Mouse (Mus musculus) lung, embryonic 16.5 days (tissue): ENCODE results near the gene Gast. TPM values are rescaled to one million over a fixed set of nuclear protein-coding genes. Genes with fewer than 3 reads are reported as not detected.
"Not testable (repeated sequence)": the region's sequence is repeated elsewhere in the genome, so short reads cannot be mapped to it uniquely, and the experiment has no call there.

Experiments used
- ATAC-seq: fragments of 200-750 bp; cut with Nextera tagmentation; 2 replicates; pipeline ENCODE4 v1.8.0; 2017; ENCODE audit warnings: low read depth, mild to moderate bottlenecking, moderate library complexity
- H3K27ac ChIP-seq: fragments of 300-500 bp; sonication (generic); 2 replicates; pipeline ENCODE4 v1.5.1; 2014; ENCODE audit warnings: mild to moderate bottlenecking, control low read depth, low read length
- H3K27me3 ChIP-seq: fragments of 300-500 bp; sonication (generic); 2 replicates; pipeline ENCODE4 v1.6.1; 2014; ENCODE audit warnings: low read depth, low read length, mixed read lengths; ENCODE audit not compliant: control insufficient read depth, insufficient read depth
- H3K36me3 ChIP-seq: fragments of 300-500 bp; sonication (generic); 2 replicates; pipeline ENCODE4 v1.6.1; 2014; ENCODE audit warnings: low read length; ENCODE audit not compliant: control insufficient read depth, insufficient read depth
- H3K4me1 ChIP-seq: fragments of 300-500 bp; sonication (generic); replicated peaks from 2 replicates; pipeline ENCODE4 v1.6.1; 2014; ENCODE audit warnings: low read length, mixed read lengths; ENCODE audit not compliant: control insufficient read depth, insufficient read depth
- H3K4me2 ChIP-seq: fragments of 300-500 bp; sonication (generic); 2 replicates; pipeline ENCODE4 v1.6.1; 2014; ENCODE audit warnings: low read depth, low read length, control low read depth
- H3K4me3 ChIP-seq: fragments of 300-500 bp; sonication (generic); 2 replicates; pipeline ENCODE4 v1.5.1; 2014; ENCODE audit warnings: mild to moderate bottlenecking, low read length, control low read depth
- H3K9ac ChIP-seq: fragments of 300-500 bp; sonication (generic); 2 replicates; pipeline ENCODE4 v1.6.1; 2014; ENCODE audit warnings: low read length, control low read depth
- H3K9me3 ChIP-seq: fragments of 300-500 bp; sonication (generic); 2 replicates; pipeline ENCODE4 v1.6.1; 2016; ENCODE audit warnings: low read length; ENCODE audit not compliant: control insufficient read depth
- WGBS: fragments of 180-500 bp; shearing (Covaris S2); extraction: QIAGEN DNeasy Blood & Tissue Kit; methylation state at CpG from one replicate; pipeline ENCODE4 v1.1.7; 2014; 5-methylcytosine and 5-hydroxymethylcytosine counted together
- polyA plus RNA-seq: library from polyadenylated mRNA; unstranded; fragments of >200 nt; fragmentation: Nextera tagmentation; extraction: Ambion mirVana; gene quantifications from 2 replicates; pipeline ENCODE4 v1.2.1, GENCODE M21; 2015

The Gast gene
- polyA plus RNA-seq, 1 experiment from 2014 or later: not detected

DNA sequence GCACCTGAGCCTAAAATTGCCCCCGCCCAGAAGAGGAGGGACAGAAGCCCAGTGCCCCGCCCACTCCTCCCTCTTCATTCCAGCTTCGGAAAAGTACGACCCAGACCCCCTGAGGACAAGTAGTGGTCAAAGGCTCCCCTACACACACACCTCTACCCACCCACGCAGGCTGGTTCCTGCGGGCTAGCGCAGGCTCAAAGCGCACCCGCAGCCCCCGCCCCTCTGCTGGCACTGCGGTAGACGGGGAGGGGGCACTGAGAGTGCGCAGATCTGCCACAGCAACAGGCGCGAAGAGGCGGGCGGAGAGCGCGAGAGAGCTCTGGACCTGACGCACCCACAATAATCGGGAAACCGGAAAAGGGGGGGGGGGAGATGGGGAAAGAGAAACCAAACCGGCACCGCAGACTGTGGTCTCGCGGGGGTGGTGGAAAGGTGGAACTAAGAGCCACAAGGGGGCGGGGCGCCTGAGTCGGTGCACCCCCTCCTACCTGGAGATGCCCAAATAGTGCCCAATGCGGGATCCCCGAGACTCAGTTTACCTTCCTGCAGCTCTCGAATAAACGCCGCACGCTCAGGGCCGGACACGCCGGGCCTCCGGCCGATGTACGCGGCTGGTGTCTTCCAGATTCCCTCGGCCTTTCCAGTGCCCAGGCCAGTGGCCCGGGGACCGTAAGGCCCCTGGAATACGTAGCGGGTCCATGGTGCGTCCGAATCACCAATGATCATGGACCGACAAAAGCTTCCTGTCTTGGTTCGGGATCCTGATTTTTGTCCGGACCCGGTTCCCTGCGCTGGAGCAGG lies 21.1 kb downstream of the Gast start:
- peak overlapping the region; percentile 51; the same call in 1 of the 2 replicates for H3K27ac ChIP-seq
- WGBS: under 1% methylated on average over 52 of the region's 54 CpGs

GRCm38 (mm10) chr11:100355972-100356818 lies 22.0 kb downstream of the Gast start, which contains the start of gene Hap1:
TSS of gene Hap1 (minus strand) at chr11:100356128.
- Histone ChIP-seq H3K4me2 (peak within 1 kb of the TSS; percentile 98), H3K9ac (peak within 1 kb of the TSS; percentile 73), H3K4me3 (peak within 1 kb of the TSS; percentile 65), H3K4me1 (no peaks in the 10 kb centered on the region; the same call in 1 of the 2 replicates), H3K9me3 (no peaks in the 10 kb centered on the region), H3K27me3 (peaks cover 57% of the 10 kb centered on the region), H3K27ac (peak within 1 kb of the TSS; percentile 51; the same call in 1 of the 2 replicates), H3K36me3 (no peaks in the 10 kb centered on the region)
- WGBS: 2% methylated on average over 49 of the region's 49 CpGs
- ATAC-seq: peak; percentile 70

More for the DNA sequence above, 21.1 kb downstream of the Gast start:
- ATAC-seq: peak; percentile 46
- H3K4me3 ChIP-seq: peak overlapping the region; percentile 65
- no peaks in the 10 kb centered on the region; the same call in 1 of the 2 replicates for H3K4me1 ChIP-seq
- H3K9me3 ChIP-seq: no peaks in the 10 kb centered on the region
- H3K36me3 ChIP-seq: no peaks in the 10 kb centered on the region
- peaks cover 54% of the 10 kb centered on the region for H3K27me3 ChIP-seq
- peak overlapping the region; percentile 73 for H3K9ac ChIP-seq
- peak overlapping the region; percentile 98 for H3K4me2 ChIP-seq

- peak overlapping the region; percentile 73; the same call in 1 of the 2 replicates for H3K9ac ChIP-seq
- peak overlapping the region; percentile 98 for H3K4me2 ChIP-seq
- H3K4me3 ChIP-seq: peak overlapping the region; percentile 65
- no peak overlapping the region for H3K27ac ChIP-seq
- no peaks in the 10 kb centered on the region for H3K9me3 ChIP-seq
- H3K27me3 ChIP-seq: peaks cover 57% of the 10 kb centered on the region
- no peaks in the 10 kb centered on the region for H3K36me3 ChIP-seq
- H3K4me1 ChIP-seq: no peaks in the 10 kb centered on the region; the same call in 1 of the 2 replicates
- no peak for ATAC-seq
- 15% methylated on average over 9 of the region's 9 CpGs for WGBS
These were observed 22.6 kb downstream of the Gast start for GRCm38 (mm10) chr11:100356819-100357211.

DNA sequence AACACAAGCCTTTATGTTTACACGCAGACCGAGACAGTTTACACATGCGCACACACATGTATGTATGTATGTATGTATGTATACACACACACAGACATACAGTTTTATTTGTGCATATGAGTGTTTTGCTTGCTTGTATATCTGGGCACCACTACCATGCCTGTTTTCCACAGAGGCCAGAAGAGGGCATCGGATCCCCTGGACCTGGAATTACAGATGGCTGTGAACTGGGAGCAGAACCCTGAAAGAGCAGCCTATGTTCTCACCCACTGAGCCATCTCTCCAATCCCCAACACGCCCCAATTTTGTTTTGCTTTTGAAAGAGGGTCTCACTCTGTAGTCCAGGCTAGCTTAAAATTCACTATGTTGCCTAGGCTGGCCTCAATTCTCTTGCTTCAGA lies 23.2 kb downstream of the Gast start:
- peaks cover 57% of the 10 kb centered on the region for H3K27me3 ChIP-seq
- no peak overlapping the region for H3K4me3 ChIP-seq
- no peak overlapping the region for H3K4me2 ChIP-seq
- no peaks in the 10 kb centered on the region; the same call in 1 of the 2 replicates for H3K4me1 ChIP-seq
- no peak overlapping the region for H3K27ac ChIP-seq
- no peaks in the 10 kb centered on the region for H3K9me3 ChIP-seq
- H3K36me3 ChIP-seq: no peaks in the 10 kb centered on the region
- no peak for ATAC-seq
- H3K9ac ChIP-seq: no peak overlapping the region
- WGBS: 51% methylated on average over 5 of the region's 5 CpGs

DNA sequence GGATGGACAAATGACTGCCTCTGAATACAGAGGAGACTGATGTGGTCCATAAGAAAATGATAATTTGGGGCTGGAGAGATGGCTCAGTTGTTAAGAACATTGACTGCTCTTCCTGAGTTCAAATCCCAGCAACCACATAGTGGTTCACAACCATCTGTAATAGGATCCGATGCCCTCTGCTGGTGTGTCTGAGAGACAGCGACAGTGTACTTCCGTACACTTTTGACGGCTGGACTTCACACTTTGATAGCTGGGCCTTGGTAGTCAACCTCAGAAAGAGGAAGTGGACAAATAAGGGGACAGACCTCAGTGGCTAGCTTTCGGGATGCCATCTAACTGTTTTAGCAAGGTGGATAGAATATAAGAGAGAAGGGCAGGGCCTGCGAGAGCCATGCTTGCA lies 26.0 kb downstream of the Gast start:
- Histone ChIP-seq H3K9me3 (no peaks in the 10 kb centered on the region), H3K4me3 (no peak overlapping the region), H3K36me3 (no peaks in the 10 kb centered on the region), H3K27me3 (peaks cover 40% of the 10 kb centered on the region), H3K27ac (no peak overlapping the region), H3K4me2 (no peak overlapping the region), H3K9ac (no peak overlapping the region), H3K4me1 (peaks cover 7% of the 10 kb centered on the region)
- 73% methylated on average over 6 of the region's 6 CpGs for WGBS
- no peak for ATAC-seq

DNA sequence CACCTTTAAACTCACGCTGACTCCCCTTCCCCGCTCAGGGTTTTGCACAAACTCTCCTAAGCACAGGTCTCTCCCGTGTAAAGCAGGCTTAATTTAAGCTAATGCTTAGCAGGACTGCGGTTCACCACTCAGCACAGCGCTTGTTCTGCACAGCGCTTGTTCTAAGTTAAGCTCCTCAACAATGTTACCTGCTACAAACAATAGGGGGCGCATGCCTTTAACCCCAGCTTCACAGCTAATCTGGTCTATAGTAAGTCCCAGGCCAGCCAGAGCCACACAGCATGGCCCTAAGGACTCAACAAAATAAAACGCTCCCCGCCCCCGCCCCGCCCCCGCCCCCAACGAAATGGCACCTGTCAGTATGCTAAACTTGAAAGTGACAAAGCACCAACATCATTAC lies 26.9 kb downstream of the Gast start:
- not testable (repeated sequence) for H3K9ac ChIP-seq, H3K9me3 ChIP-seq, H3K4me2 ChIP-seq, ATAC-seq, H3K4me3 ChIP-seq, H3K27ac ChIP-seq, H3K4me1 ChIP-seq, H3K36me3 ChIP-seq
- WGBS: no CpG with 5 or more reads among the region's 13 CpGs
- H3K27me3 ChIP-seq: peaks cover 32% of the 10 kb centered on the region

- Histone ChIP-seq H3K27me3 (peaks cover 20% of the 10 kb centered on the region), H3K9me3 (no peaks in the 10 kb centered on the region), H3K36me3 (no peaks in the 10 kb centered on the region), H3K4me1 (peaks cover 7% of the 10 kb centered on the region; the same call in 1 of the 2 replicates), H3K9ac (no peak overlapping the region), H3K4me2 (no peak overlapping the region), H3K27ac (no peak overlapping the region), H3K4me3 (no peak overlapping the region)
- ATAC-seq: peak; percentile 44; the same call in 1 of the 2 replicates
- WGBS: 13% methylated on average over 8 of the region's 8 CpGs
These were observed 28.2 kb downstream of the Gast start for GRCm38 (mm10) chr11:100362209-100362978.

DNA sequence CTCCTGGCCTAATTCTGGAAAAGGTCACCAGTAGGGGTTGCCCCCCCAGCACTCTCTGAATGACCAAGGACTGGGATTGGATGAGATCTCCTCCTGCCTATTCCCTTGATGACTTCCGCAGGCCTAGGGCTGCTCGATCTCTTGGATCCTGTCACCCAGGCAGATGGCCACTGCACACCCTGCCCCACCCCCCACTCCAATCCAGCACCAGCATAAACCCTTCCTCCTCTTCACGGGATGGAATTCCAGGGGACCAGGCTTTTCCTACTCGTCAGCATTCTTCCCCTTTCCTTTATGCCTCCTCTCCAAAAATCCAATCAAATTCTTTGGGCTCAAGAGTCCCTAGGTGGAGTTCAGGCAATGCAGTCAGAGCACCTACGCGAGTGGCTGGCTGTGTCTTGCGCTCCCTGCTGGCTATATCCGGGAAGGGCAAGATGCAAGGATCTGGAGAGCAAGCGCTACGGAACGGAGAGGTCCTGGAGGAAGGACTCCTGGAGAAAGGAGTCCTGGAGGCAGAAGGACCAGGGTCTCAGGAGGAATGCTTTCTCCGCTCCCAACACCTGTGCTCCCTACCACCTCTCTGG lies 28.9 kb downstream of the Gast start:
- peaks cover 7% of the 10 kb centered on the region; the same call in 1 of the 2 replicates for H3K4me1 ChIP-seq
- H3K4me2 ChIP-seq: no peak overlapping the region
- no peak overlapping the region for H3K4me3 ChIP-seq
- H3K9ac ChIP-seq: no peak overlapping the region
- no peak overlapping the region for H3K27ac ChIP-seq
- WGBS: 9% methylated on average over 12 of the region's 12 CpGs
- H3K9me3 ChIP-seq: no peaks in the 10 kb centered on the region
- H3K27me3 ChIP-seq: peaks cover 16% of the 10 kb centered on the region
- peak; percentile 58 for ATAC-seq
- H3K36me3 ChIP-seq: no peaks in the 10 kb centered on the region
